Mouse (Mus musculus) lung, embryonic 14.5 days (tissue): ENCODE results near the gene Egln2. TPM values are rescaled to one million over a fixed set of nuclear protein-coding genes. Genes with fewer than 3 reads are reported as not detected.

ENCODE experiments used
- ATAC-seq: fragments of 200-750 bp; cut with Nextera tagmentation; 2 replicates; pipeline ENCODE4 v1.8.0; 2017; ENCODE audit warnings: mild to moderate bottlenecking, moderate TSS enrichment, moderate library complexity; ENCODE audit not compliant: insufficient read depth
- DNase-seq: peaks from one replicate; pipeline ENCODE4 v3.0.0-alpha.2; 2015
- H3K27ac ChIP-seq: fragments of 300-500 bp; sonication (generic); 2 replicates; pipeline ENCODE4 v1.5.1; 2014; ENCODE audit warnings: low read depth, mild to moderate bottlenecking, moderate library complexity
- H3K27me3 ChIP-seq: fragments of 300-500 bp; sonication (generic); 2 replicates; pipeline ENCODE4 v1.6.1; 2014; ENCODE audit warnings: low read length, control low read depth; ENCODE audit not compliant: insufficient read depth
- H3K36me3 ChIP-seq: fragments of 300-500 bp; sonication (generic); 2 replicates; pipeline ENCODE4 v1.6.1; 2014; ENCODE audit warnings: control low read depth; ENCODE audit not compliant: insufficient read depth
- H3K4me1 ChIP-seq: fragments of 300-500 bp; sonication (generic); 2 replicates; pipeline ENCODE4 v1.6.1; 2014; ENCODE audit warnings: antibody characterized with exemption, control low read depth; ENCODE audit not compliant: insufficient read depth
- H3K4me2 ChIP-seq: fragments of 300-500 bp; sonication (generic); 2 replicates; pipeline ENCODE4 v1.6.1; 2014; ENCODE audit warnings: mild to moderate bottlenecking
- H3K4me3 ChIP-seq: fragments of 300-500 bp; sonication (generic); 2 replicates; pipeline ENCODE4 v1.5.1; 2014; ENCODE audit warnings: low read depth, low read length
- H3K9ac ChIP-seq: fragments of 300-500 bp; sonication (generic); 2 replicates; pipeline ENCODE4 v1.6.1; 2014
- H3K9me3 ChIP-seq: fragments of 300-500 bp; sonication (generic); 2 replicates; pipeline ENCODE4 v1.6.1; 2016; ENCODE audit warnings: low read depth, low read length, control low read depth
- CTCF ChIP-seq: IDR thresholded peaks from 2 replicates; pipeline ENCODE4 v1.5.1; 2016; ENCODE audit warnings: antibody characterized with exemption, low read depth
- WGBS: fragments of 180-500 bp; shearing (Covaris S2); extraction: QIAGEN DNeasy Blood & Tissue Kit; methylation state at CpG from one replicate; pipeline ENCODE4 v1.1.7; 2014; 5-methylcytosine and 5-hydroxymethylcytosine counted together
- microRNA counts: library from miRNA; unstranded; fragments of <30 nt; microRNA quantifications from one replicate; lab custom pipeline; 2016
- microRNA-seq: library from miRNA; unstranded; fragments of <30 nt; microRNA quantifications from one replicate; pipeline ENCODE4, GENCODE M21; 2016; ENCODE audit warnings: borderline number of aligned reads
- polyA plus RNA-seq: library from polyadenylated mRNA; unstranded; fragments of >200 nt; fragmentation: Nextera tagmentation; extraction: Ambion mirVana; gene quantifications from 2 replicates; pipeline ENCODE4 v1.2.1, GENCODE M21; 2014

Egln2 gene
- polyA plus RNA-seq, 1 experiment from 2014 or later: 50.0 TPM

GRCm38 (mm10) chr7:27119676-27120075 lies 46.9 kb downstream of the Egln2 start, which contains the start of gene Cyp2f2:
Gene Cyp2f2 (plus strand): TSS chr7:27119909.
- Histone ChIP-seq H3K9ac (no peak within 1 kb of the TSS), H3K27me3 (no peaks in the 10 kb centered on the region), H3K4me3 (no peak within 1 kb of the TSS), H3K9me3 (no peaks in the 10 kb centered on the region), H3K4me2 (no peak within 1 kb of the TSS), H3K4me1 (no peaks in the 10 kb centered on the region), H3K27ac (no peak within 1 kb of the TSS), H3K36me3 (no peaks in the 10 kb centered on the region)
- DNase-seq (no peak), ATAC-seq (no peak)
- no peak for TF ChIP-seq CTCF

GRCm38 (mm10) chr7:27118033-27118511 lies 48.5 kb downstream of the Egln2 start:
- ATAC-seq (peak; percentile 84), DNase-seq (peak; percentile 38)
- Histone ChIP-seq H3K27me3 (no peaks in the 10 kb centered on the region), H3K9me3 (no peaks in the 10 kb centered on the region), H3K4me1 (no peaks in the 10 kb centered on the region), H3K4me3 (no peak overlapping the region), H3K9ac (no peak overlapping the region), H3K27ac (peak overlapping the region; percentile 20; the same call in 1 of the 2 replicates), H3K4me2 (no peak overlapping the region), H3K36me3 (no peaks in the 10 kb centered on the region)
- no peak for TF ChIP-seq CTCF
- WGBS: 54% methylated on average over 4 of the region's 4 CpGs

- DNase-seq (no peak), ATAC-seq (no peak)
- 63% methylated on average over 3 of the region's 3 CpGs for WGBS
Measured at GRCm38 (mm10) chr7:27111987-27112386, 54.6 kb downstream of the Egln2 start.

GRCm38 (mm10) chr7:27111038-27111437 lies 55.6 kb downstream of the Egln2 start:
- Histone ChIP-seq H3K36me3 (no peaks in the 10 kb centered on the region), H3K9me3 (no peaks in the 10 kb centered on the region), H3K4me3 (no peak overlapping the region), H3K27ac (no peak overlapping the region), H3K4me2 (no peak overlapping the region), H3K27me3 (no peaks in the 10 kb centered on the region), H3K4me1 (no peaks in the 10 kb centered on the region), H3K9ac (no peak overlapping the region)
- TF ChIP-seq CTCF: no peak
- DNase-seq: peak; percentile 26
- ATAC-seq: peak; percentile 80
- 76% methylated on average over 1 of the region's 1 CpGs for WGBS

More at GRCm38 (mm10) chr7:27111987-27112386, 54.6 kb downstream of the Egln2 start:
- Histone ChIP-seq H3K4me3 (no peak overlapping the region), H3K4me1 (no peaks in the 10 kb centered on the region), H3K4me2 (no peak overlapping the region), H3K27me3 (no peaks in the 10 kb centered on the region), H3K9ac (no peak overlapping the region), H3K36me3 (no peaks in the 10 kb centered on the region), H3K9me3 (no peaks in the 10 kb centered on the region), H3K27ac (0 out of 2 replicates have a peak overlapping the region, but pooled peaks have one; percentile 13)
- TF ChIP-seq CTCF: no peak

GRCm38 (mm10) chr7:27110327-27110726 lies 56.3 kb downstream of the Egln2 start:
- Histone ChIP-seq H3K4me2 (no peak overlapping the region), H3K27ac (peak overlapping the region; percentile 40; the same call in 1 of the 2 replicates), H3K4me1 (no peaks in the 10 kb centered on the region), H3K9me3 (no peaks in the 10 kb centered on the region), H3K4me3 (no peak overlapping the region), H3K36me3 (no peaks in the 10 kb centered on the region), H3K27me3 (no peaks in the 10 kb centered on the region), H3K9ac (no peak overlapping the region)
- DNase-seq: peak; percentile 23
- ATAC-seq: no peak; the same call in 1 of the 2 replicates
- no peak for TF ChIP-seq CTCF

MicroRNAs within 50 kb of the gene (microRNA counts, 519-probe panel; counts per million panel counts)
- 30.5 counts per million for microRNA mmu-miR-1191 (lab: Ali Mortazavi, UCI)

Small RNA genes lying within 50 kb of the gene (microRNA-seq; reads per million reads assigned to microRNA genes)
- gene Mir1191 (2.6 reads per million, percentile 6 among the genes with 10 or more reads in this experiment), gene Mir3101 (0.95 reads per million)

Other genes starting within 250 kb of the Egln2 start
- not detected in 2 replicates for gene Cyp2a22, start 227.4 kb downstream of the Egln2 start, polyA plus RNA-seq
- not detected in 2 replicates for gene Cyp2a12, start 137.7 kb downstream of the Egln2 start, polyA plus RNA-seq
- 9.3 and 12.3 TPM in 2 replicates for gene Cyp2f2, start 46.9 kb downstream of the Egln2 start, polyA plus RNA-seq
- gene Cyp2t4, start 13.1 kb downstream of the Egln2 start, polyA plus RNA-seq: 0.11 and 0.20 TPM in 2 replicates
- 59.4 and 62.1 TPM in 2 replicates for gene Rab4b, start 12.1 kb upstream of the Egln2 start, polyA plus RNA-seq
- gene Gm21983, start 14.3 kb upstream of the Egln2 start, polyA plus RNA-seq: 0.55 and 1.5 TPM in 2 replicates
- 155 and 161 TPM in 2 replicates for gene Mia, start 14.4 kb upstream of the Egln2 start, polyA plus RNA-seq
- 3.2 and 3.8 TPM in 2 replicates for gene BC024978, start 29.0 kb upstream of the Egln2 start, polyA plus RNA-seq
- gene Snrpa, start 29.5 kb upstream of the Egln2 start, polyA plus RNA-seq: 293 and 320 TPM in 2 replicates
- 5.4 and 5.9 TPM in 2 replicates for gene Itpkc, start 61.9 kb upstream of the Egln2 start, polyA plus RNA-seq
- gene Coq8b, start 66.2 kb upstream of the Egln2 start, polyA plus RNA-seq: 12.8 and 13.7 TPM in 2 replicates
- 15.2 and 16.2 TPM in 2 replicates for gene Numbl, start 91.6 kb upstream of the Egln2 start, polyA plus RNA-seq
- 73.5 and 86.0 TPM in 2 replicates for gene Ltbp4, start 170.9 kb upstream of the Egln2 start, polyA plus RNA-seq
- gene Shkbp1, start 189.2 kb upstream of the Egln2 start, polyA plus RNA-seq: 45.1 and 53.5 TPM in 2 replicates
- gene Gm20479, start 190.6 kb upstream of the Egln2 start, polyA plus RNA-seq: 0.73 and 1.6 TPM in 2 replicates